Mouse (Mus musculus) myocyte (in vitro differentiated cells): Measurements from ENCODE around the gene Pcid2.

Source experiments
- POLR2A ChIP-seq: IDR thresholded peaks from one replicate; pipeline ENCODE4 v1.6.1; 2011; ENCODE audit warnings: low read depth, mild to moderate bottlenecking, control low read depth, moderate library complexity; ENCODE audit not compliant: insufficient read length
- POLR2AphosphoS2 ChIP-seq: IDR thresholded peaks from one replicate; pipeline ENCODE4 v1.6.1; 2011; ENCODE audit warnings: low read depth, control low read depth; ENCODE audit not compliant: insufficient read length
- TCF3 ChIP-seq: IDR thresholded peaks from one replicate; pipeline ENCODE4 v1.6.1; 2011; ENCODE audit warnings: low read depth, control low read depth; ENCODE audit not compliant: insufficient read length
- USF1 ChIP-seq: IDR thresholded peaks from one replicate; pipeline ENCODE4 v1.6.1; 2011; ENCODE audit warnings: low read depth, mild to moderate bottlenecking, control low read depth, moderate library complexity

- TF ChIP-seq USF1 (no peak), POLR2A (no peak), POLR2AphosphoS2 (no peak), TCF3 (no peak)
Measured at GRCm38 (mm10) chr8:13107990-13108638, 2.9 kb upstream of the Pcid2 start.
